Mouse (Mus musculus): ENCODE measurements around the gene Gm28230. TPM values are rescaled to one million over a fixed set of nuclear protein-coding genes. Genes with fewer than 3 reads are reported as not detected.

Gm28230 gene
- polyA plus RNA-seq, 1 experiment from 2014 or later: 1.3 TPM

GRCm38 (mm10) chr2:74697567-74698121, 28.9 kb upstream of the Gm28230 start, which contains the start of gene Hoxd9:
TSS of gene Hoxd9 (plus strand) at chr2:74697727.
- Histone ChIP-seq H3K9ac (replicated peaks; ENCODE audit: low read length) (peak within 1 kb of the TSS; percentile 99), H3K27ac (ENCODE audit: low read length) (peak within 1 kb of the TSS; percentile 99), H3K27me3 (ENCODE audit: insufficient read depth, low read length) (no peaks in the 10 kb centered on the region), H3K9me3 (ENCODE audit: low read length) (no peaks in the 10 kb centered on the region), H3K36me3 (ENCODE audit: insufficient read depth, low read length) (no peaks in the 10 kb centered on the region; the same call in 1 of the 2 replicates), H3K4me1 (ENCODE audit: insufficient read depth, low read length) (peaks cover 47% of the 10 kb centered on the region), H3K4me2 (replicated peaks; ENCODE audit: low read depth, low read length) (peak within 1 kb of the TSS; percentile 80), H3K4me3 (ENCODE audit: low read length) (peak within 1 kb of the TSS; percentile 82)
- peak; percentile 64 for ATAC-seq (ENCODE audit: low FRiP score, low TSS enrichment)
- WGBS: under 1% methylated on average over 43 of the region's 43 CpGs

- Histone ChIP-seq H3K27me3 (ENCODE audit: insufficient read depth, low read length) (no peaks in the 10 kb centered on the region), H3K4me2 (replicated peaks; ENCODE audit: low read depth, low read length) (peak overlapping the region; percentile 80), H3K9ac (replicated peaks; ENCODE audit: low read length) (peak overlapping the region; percentile 99), H3K27ac (ENCODE audit: low read length) (peak overlapping the region; percentile 99), H3K4me3 (ENCODE audit: low read length) (peak overlapping the region; percentile 82), H3K9me3 (ENCODE audit: low read length) (no peaks in the 10 kb centered on the region), H3K4me1 (ENCODE audit: insufficient read depth, low read length) (peaks cover 47% of the 10 kb centered on the region), H3K36me3 (ENCODE audit: insufficient read depth, low read length) (no peaks in the 10 kb centered on the region)
- peak; percentile 18 for ATAC-seq (ENCODE audit: low FRiP score, low TSS enrichment)
- WGBS: under 1% methylated on average over 63 of the region's 86 CpGs
These were observed 28.1 kb upstream of the Gm28230 start for GRCm38 (mm10) chr2:74698201-74699052.

DNA sequence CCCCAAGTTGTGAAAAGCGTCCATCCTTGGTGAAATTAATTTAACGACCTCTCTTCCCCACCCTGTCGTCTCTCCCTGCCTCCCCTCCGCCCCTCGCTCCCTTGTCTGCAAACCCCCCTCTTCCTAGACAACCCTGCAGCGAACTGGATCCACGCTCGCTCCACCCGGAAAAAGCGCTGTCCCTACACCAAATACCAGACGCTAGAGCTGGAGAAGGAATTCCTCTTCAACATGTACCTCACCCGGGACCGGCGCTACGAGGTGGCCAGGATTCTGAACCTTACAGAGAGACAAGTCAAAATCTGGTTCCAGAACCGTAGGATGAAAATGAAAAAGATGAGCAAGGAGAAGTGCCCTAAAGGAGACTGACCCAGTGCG, 27.5 kb upstream of the Gm28230 start:
- no peak for ATAC-seq (ENCODE audit: low FRiP score, low TSS enrichment)
- Histone ChIP-seq H3K36me3 (ENCODE audit: insufficient read depth, low read length) (no peaks in the 10 kb centered on the region), H3K4me2 (replicated peaks; ENCODE audit: low read depth, low read length) (peak overlapping the region; percentile 80), H3K9ac (replicated peaks; ENCODE audit: low read length) (peak overlapping the region; percentile 99), H3K4me1 (ENCODE audit: insufficient read depth, low read length) (peaks cover 50% of the 10 kb centered on the region), H3K27me3 (ENCODE audit: insufficient read depth, low read length) (no peaks in the 10 kb centered on the region), H3K4me3 (ENCODE audit: low read length) (peak overlapping the region; percentile 82), H3K27ac (ENCODE audit: low read length) (peak overlapping the region; percentile 99), H3K9me3 (ENCODE audit: low read length) (no peaks in the 10 kb centered on the region)
- WGBS: 2% methylated on average over 17 of the region's 17 CpGs

- H3K4me3 ChIP-seq (ENCODE audit: low read length): peak overlapping the region; percentile 82
- WGBS: 11% methylated on average over 23 of the region's 23 CpGs
- H3K27me3 ChIP-seq (ENCODE audit: insufficient read depth, low read length): no peaks in the 10 kb centered on the region
- H3K9me3 ChIP-seq (ENCODE audit: low read length): no peaks in the 10 kb centered on the region
- peak overlapping the region; percentile 80 for H3K4me2 ChIP-seq (replicated peaks; ENCODE audit: low read depth, low read length)
- H3K4me1 ChIP-seq (ENCODE audit: insufficient read depth, low read length): peaks cover 49% of the 10 kb centered on the region
- H3K27ac ChIP-seq (ENCODE audit: low read length): peak overlapping the region; percentile 99
- no peak for ATAC-seq (ENCODE audit: low FRiP score, low TSS enrichment)
- H3K36me3 ChIP-seq (ENCODE audit: insufficient read depth, low read length): no peaks in the 10 kb centered on the region
- peak overlapping the region; percentile 99 for H3K9ac ChIP-seq (replicated peaks; ENCODE audit: low read length)
These were observed 26.6 kb upstream of the Gm28230 start for GRCm38 (mm10) chr2:74699664-74700545.

DNA sequence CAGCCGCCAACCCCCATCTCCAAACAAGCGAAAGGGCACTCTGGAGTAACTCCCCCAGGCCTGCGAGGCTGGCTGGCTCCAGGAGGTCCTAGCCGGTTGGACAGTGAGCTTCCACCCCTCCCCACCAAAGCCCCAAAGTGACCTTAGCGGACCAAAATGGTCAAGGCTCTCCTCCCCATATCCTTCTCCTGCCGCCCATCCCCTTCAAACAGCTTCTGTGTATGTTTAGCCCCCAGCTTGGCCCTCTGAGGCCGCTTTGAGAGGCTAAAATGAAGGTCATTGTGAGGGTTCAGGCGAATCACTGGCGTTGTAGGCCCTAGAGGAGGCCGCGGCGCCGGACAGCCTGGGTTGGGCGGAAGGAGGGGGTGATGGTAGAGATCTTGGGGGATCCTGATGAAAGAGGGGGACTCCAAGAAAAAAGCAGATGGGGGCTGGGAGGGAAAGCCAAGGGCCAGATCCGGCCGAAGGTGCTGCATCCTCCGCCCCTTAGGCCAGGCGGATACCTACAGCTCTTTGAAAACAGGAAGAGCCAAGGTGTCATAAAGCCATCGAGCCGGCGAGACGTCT, 25.9 kb upstream of the Gm28230 start:
- Histone ChIP-seq H3K4me1 (ENCODE audit: insufficient read depth, low read length) (peaks cover 43% of the 10 kb centered on the region), H3K9me3 (ENCODE audit: low read length) (no peaks in the 10 kb centered on the region), H3K4me3 (ENCODE audit: low read length) (peak overlapping the region; percentile 82), H3K9ac (replicated peaks; ENCODE audit: low read length) (peak overlapping the region; percentile 99), H3K4me2 (replicated peaks; ENCODE audit: low read depth, low read length) (peak overlapping the region; percentile 80), H3K36me3 (ENCODE audit: insufficient read depth, low read length) (no peaks in the 10 kb centered on the region), H3K27ac (ENCODE audit: low read length) (peak overlapping the region; percentile 99), H3K27me3 (ENCODE audit: insufficient read depth, low read length) (no peaks in the 10 kb centered on the region)
- ATAC-seq (ENCODE audit: low FRiP score, low TSS enrichment): 0 out of 2 replicates have a peak, but pooled peaks have one; percentile 5
- WGBS: 9% methylated on average over 22 of the region's 22 CpGs

- Histone ChIP-seq H3K4me3 (ENCODE audit: low read length) (peak overlapping the region; percentile 17), H3K27ac (ENCODE audit: low read length) (peak overlapping the region; percentile 80), H3K9ac (replicated peaks; ENCODE audit: low read length) (peak overlapping the region; percentile 53; the same call in 1 of the 2 replicates), H3K36me3 (ENCODE audit: insufficient read depth, low read length) (no peaks in the 10 kb centered on the region), H3K27me3 (ENCODE audit: insufficient read depth, low read length) (no peaks in the 10 kb centered on the region), H3K4me1 (ENCODE audit: insufficient read depth, low read length) (peaks cover 27% of the 10 kb centered on the region; the same call in 1 of the 2 replicates), H3K4me2 (replicated peaks; ENCODE audit: low read depth, low read length) (peak overlapping the region; percentile 72), H3K9me3 (ENCODE audit: low read length) (no peaks in the 10 kb centered on the region)
- ATAC-seq (ENCODE audit: low FRiP score, low TSS enrichment): no peak
- 14% methylated on average over 17 of the region's 17 CpGs for WGBS
These were observed 24.3 kb upstream of the Gm28230 start for GRCm38 (mm10) chr2:74701949-74702819.

DNA sequence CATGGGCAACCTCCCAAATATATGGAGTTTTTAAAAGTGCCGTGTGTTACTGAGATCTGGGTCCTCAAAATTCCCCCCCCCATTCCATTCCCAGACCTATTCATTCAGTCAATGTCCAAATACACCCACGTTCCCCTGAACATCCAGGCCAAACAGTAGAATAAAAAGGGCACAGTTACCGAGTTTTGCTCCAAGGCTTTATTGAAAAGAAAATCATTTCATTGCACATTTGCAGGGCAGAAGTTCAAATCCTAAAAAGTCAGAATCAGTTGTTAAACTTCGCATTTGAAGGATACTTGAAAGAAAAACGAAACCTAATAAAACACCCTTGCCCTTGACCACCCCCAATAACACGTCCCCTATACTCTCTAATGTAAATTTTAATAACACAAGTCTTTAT, 23.7 kb upstream of the Gm28230 start:
- 38% methylated on average over 6 of the region's 6 CpGs for WGBS
- peaks cover 33% of the 10 kb centered on the region; the same call in 1 of the 2 replicates for H3K4me1 ChIP-seq (ENCODE audit: insufficient read depth, low read length)
- H3K27me3 ChIP-seq (ENCODE audit: insufficient read depth, low read length): no peaks in the 10 kb centered on the region
- ATAC-seq (ENCODE audit: low FRiP score, low TSS enrichment): no peak
- H3K9ac ChIP-seq (replicated peaks; ENCODE audit: low read length): no peak overlapping the region; the same call in 1 of the 2 replicates
- H3K9me3 ChIP-seq (ENCODE audit: low read length): no peaks in the 10 kb centered on the region
- no peaks in the 10 kb centered on the region for H3K36me3 ChIP-seq (ENCODE audit: insufficient read depth, low read length)
- peak overlapping the region; percentile 72 for H3K4me2 ChIP-seq (replicated peaks; ENCODE audit: low read depth, low read length)
- H3K4me3 ChIP-seq (ENCODE audit: low read length): peak overlapping the region; percentile 8
- H3K27ac ChIP-seq (ENCODE audit: low read length): peak overlapping the region; percentile 41; the same call in 1 of the 2 replicates

DNA sequence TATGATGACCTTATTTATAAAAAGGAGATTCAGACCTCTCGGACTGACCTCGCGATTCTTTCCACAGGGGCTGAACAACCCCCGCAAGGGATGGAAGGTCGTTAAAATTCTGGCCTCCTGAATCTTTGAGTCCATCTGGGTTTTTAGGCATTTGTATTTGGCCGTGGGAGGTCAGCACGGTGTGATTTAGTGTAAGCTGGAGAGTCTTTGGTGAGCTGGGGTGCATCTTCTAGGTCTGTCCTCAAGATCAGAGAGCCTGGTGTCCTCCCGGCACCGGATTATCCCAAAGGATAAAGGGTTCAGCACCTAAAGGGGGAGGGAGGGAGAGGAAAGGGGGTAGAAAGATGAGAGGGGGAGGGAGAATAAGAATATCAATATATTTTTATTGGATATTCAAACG, 23.2 kb upstream of the Gm28230 start:
- WGBS: 19% methylated on average over 10 of the region's 10 CpGs
- H3K4me3 ChIP-seq (ENCODE audit: low read length): peak overlapping the region; percentile 78
- ATAC-seq (ENCODE audit: low FRiP score, low TSS enrichment): no peak
- no peaks in the 10 kb centered on the region for H3K36me3 ChIP-seq (ENCODE audit: insufficient read depth, low read length)
- peaks cover 33% of the 10 kb centered on the region; the same call in 1 of the 2 replicates for H3K4me1 ChIP-seq (ENCODE audit: insufficient read depth, low read length)
- H3K27ac ChIP-seq (ENCODE audit: low read length): peak overlapping the region; percentile 100
- H3K9me3 ChIP-seq (ENCODE audit: low read length): no peaks in the 10 kb centered on the region
- H3K4me2 ChIP-seq (replicated peaks; ENCODE audit: low read depth, low read length): peak overlapping the region; percentile 72
- no peaks in the 10 kb centered on the region for H3K27me3 ChIP-seq (ENCODE audit: insufficient read depth, low read length)
- H3K9ac ChIP-seq (replicated peaks; ENCODE audit: low read length): peak overlapping the region; percentile 99
